Mouse (Mus musculus) spleen, adult 2 months (tissue): Measurements from ENCODE around the gene Entpd7. TPM values are rescaled to one million over a fixed set of nuclear protein-coding genes. Genes with fewer than 3 reads are reported as not detected.

Experiments used
- DNase-seq, 2 experiments: peaks; one replicate each; pipeline versions ENCODE4 v3.0.0 to v3.0.0-alpha.2; 2012 to 2021; ENCODE audit warnings: low spot score in 2 of 2, low read depth in 1 of 2
- H3K27ac ChIP-seq: fragments of 200-500 bp; 2 replicates; pipeline ENCODE4 v1.5.1; 2012; ENCODE audit warnings: low read length, inconsistent platforms; ENCODE audit not compliant: insufficient read depth
- H3K27me3 ChIP-seq: fragments of 200-500 bp; 2 replicates; pipeline ENCODE4 v1.6.1; 2012; ENCODE audit warnings: mild to moderate bottlenecking, moderate library complexity, low read length, inconsistent platforms; ENCODE audit not compliant: control insufficient read depth, insufficient read depth
- H3K36me3 ChIP-seq: fragments of 200-500 bp; 2 replicates; pipeline ENCODE4 v1.6.1; 2012; ENCODE audit warnings: mild to moderate bottlenecking, low read length, inconsistent platforms; ENCODE audit not compliant: control insufficient read depth, insufficient read depth
- H3K4me1 ChIP-seq: fragments of 200-500 bp; 2 replicates; pipeline ENCODE4 v1.6.1; 2011; ENCODE audit warnings: inconsistent platforms; ENCODE audit not compliant: control insufficient read depth, insufficient read depth, insufficient read length
- H3K4me3 ChIP-seq: fragments of 200-500 bp; 2 replicates; pipeline ENCODE4 v1.5.1; 2011; ENCODE audit warnings: mild to moderate bottlenecking, inconsistent platforms; ENCODE audit not compliant: insufficient read depth, insufficient read length; ENCODE audit errors: extremely low read depth
- CTCF ChIP-seq: fragments of 200-500 bp; IDR thresholded peaks from 2 replicates; pipeline ENCODE4 v1.5.1; 2011; ENCODE audit warnings: mild to moderate bottlenecking, inconsistent platforms; ENCODE audit not compliant: insufficient read depth, insufficient read length, insufficient replicate concordance; ENCODE audit errors: extremely low read depth
- POLR2A ChIP-seq: fragments of 200-500 bp; IDR thresholded peaks from 2 replicates; pipeline ENCODE4 v1.6.1; 2011; ENCODE audit warnings: low read depth, low read length, inconsistent platforms
- WGBS: fragments of 180-500 bp; shearing (Covaris S2); methylation state at CpG from one replicate; pipeline ENCODE4 v1.1.7; 2018; 5-methylcytosine and 5-hydroxymethylcytosine counted together
- polyA plus RNA-seq: library from polyadenylated mRNA; depleted of rRNA; stranded (reverse); fragments of >200 nt; gene quantifications from 2 replicates; pipeline ENCODE4 v1.2.3, GENCODE M21; 2012

Entpd7 gene
- polyA plus RNA-seq, 1 experiment: 3.5 TPM

- H3K27me3 ChIP-seq: no peaks in the 10 kb centered on the region
- H3K36me3 ChIP-seq: peaks cover 23% of the 10 kb centered on the region
- H3K4me1 ChIP-seq: peaks cover 4% of the 10 kb centered on the region; the same call in 1 of the 2 replicates
- H3K27ac ChIP-seq: no peak overlapping the region
- no peak overlapping the region for H3K4me3 ChIP-seq
- no peak for TF ChIP-seq CTCF
- 93% methylated on average over 7 of the region's 7 CpGs for WGBS
- no peak for DNase-seq
These were observed 41.7 kb downstream of the Entpd7 start for GRCm38 (mm10) chr19:43731157-43731556.

- DNase-seq: no peak
- H3K4me1 ChIP-seq: no peaks in the 10 kb centered on the region
- WGBS: 94% methylated on average over 10 of the region's 10 CpGs
- no peak for TF ChIP-seq POLR2A
- TF ChIP-seq CTCF: no peak
- H3K36me3 ChIP-seq: peaks cover 61% of the 10 kb centered on the region
- no peak overlapping the region for H3K27ac ChIP-seq
- no peak overlapping the region for H3K4me3 ChIP-seq
- H3K27me3 ChIP-seq: no peaks in the 10 kb centered on the region
These were observed 48.9 kb downstream of the Entpd7 start for GRCm38 (mm10) chr19:43738409-43738808.

GRCm38 (mm10) chr19:43743401-43743800 lies 53.9 kb downstream of the Entpd7 start:
- 94% methylated on average over 7 of the region's 7 CpGs for WGBS
- Histone ChIP-seq H3K27ac (no peak overlapping the region), H3K36me3 (peaks cover 58% of the 10 kb centered on the region), H3K4me3 (no peak overlapping the region), H3K4me1 (no peaks in the 10 kb centered on the region), H3K27me3 (no peaks in the 10 kb centered on the region)
- TF ChIP-seq CTCF: no peak
- TF ChIP-seq POLR2A: no peak
- no peak for DNase-seq

GRCm38 (mm10) chr19:43745740-43746139 lies 56.3 kb downstream of the Entpd7 start:
- WGBS: 88% methylated on average over 3 of the region's 3 CpGs
- Histone ChIP-seq H3K27ac (no peak overlapping the region), H3K36me3 (peaks cover 43% of the 10 kb centered on the region), H3K27me3 (no peaks in the 10 kb centered on the region), H3K4me3 (no peak overlapping the region), H3K4me1 (no peaks in the 10 kb centered on the region)
- TF ChIP-seq POLR2A: no peak
- no peak for TF ChIP-seq CTCF
- DNase-seq: no peak

- no peak overlapping the region for H3K4me3 ChIP-seq
- no peaks in the 10 kb centered on the region for H3K27me3 ChIP-seq
- H3K36me3 ChIP-seq: peaks cover 34% of the 10 kb centered on the region
- no peak for TF ChIP-seq CTCF
- TF ChIP-seq POLR2A: no peak
- WGBS: 84% methylated on average over 4 of the region's 4 CpGs
- no peaks in the 10 kb centered on the region for H3K4me1 ChIP-seq
- no peak overlapping the region for H3K27ac ChIP-seq
- no peak for DNase-seq
These were observed 58.4 kb downstream of the Entpd7 start for GRCm38 (mm10) chr19:43747877-43748276.

- H3K4me3 ChIP-seq: no peak overlapping the region
- no peak for TF ChIP-seq POLR2A
- TF ChIP-seq CTCF: no peak
- WGBS: 94% methylated on average over 2 of the region's 2 CpGs
- no peak overlapping the region for H3K27ac ChIP-seq
- peaks cover 22% of the 10 kb centered on the region for H3K36me3 ChIP-seq
- H3K27me3 ChIP-seq: no peaks in the 10 kb centered on the region
- no peak for DNase-seq
- H3K4me1 ChIP-seq: no peaks in the 10 kb centered on the region; the same call in 1 of the 2 replicates
These were observed 60.5 kb downstream of the Entpd7 start for GRCm38 (mm10) chr19:43750008-43750407.

- H3K27me3 ChIP-seq: no peaks in the 10 kb centered on the region
These were observed 63.2 kb downstream of the Entpd7 start, which contains the start of the genes Cutc and Cox15 for GRCm38 (mm10) chr19:43752489-43753225. Gene Cutc, plus strand, starts transcription at chr19:43752996. Gene Cox15, minus strand, starts transcription at chr19:43753000.

More at GRCm38 (mm10) chr19:43752489-43753225, 63.2 kb downstream of the Entpd7 start, which contains the start of the genes Cutc and Cox15:
- peak within 1 kb of the TSS; percentile 73 for H3K4me3 ChIP-seq
- H3K4me1 ChIP-seq: no peaks in the 10 kb centered on the region; the same call in 1 of the 2 replicates
- WGBS: under 1% methylated on average over 62 of the region's 62 CpGs
- TF ChIP-seq POLR2A (peak; percentile 92), CTCF (no peak)
- peaks cover 10% of the 10 kb centered on the region for H3K36me3 ChIP-seq
- peak; percentile 88 to 97 for DNase-seq
- peak within 1 kb of the TSS; percentile 98 for H3K27ac ChIP-seq
